Mouse (Mus musculus) fat pad, adult 2 months (tissue): ENCODE measurements around the gene Kif21a.

Source experiments
- DNase-seq: peaks from one replicate; pipeline ENCODE4 v3.0.0-alpha.2; 2011; ENCODE audit warnings: low read depth, low spot score; ENCODE audit errors: extremely low read depth

The Kif21a gene

DNA sequence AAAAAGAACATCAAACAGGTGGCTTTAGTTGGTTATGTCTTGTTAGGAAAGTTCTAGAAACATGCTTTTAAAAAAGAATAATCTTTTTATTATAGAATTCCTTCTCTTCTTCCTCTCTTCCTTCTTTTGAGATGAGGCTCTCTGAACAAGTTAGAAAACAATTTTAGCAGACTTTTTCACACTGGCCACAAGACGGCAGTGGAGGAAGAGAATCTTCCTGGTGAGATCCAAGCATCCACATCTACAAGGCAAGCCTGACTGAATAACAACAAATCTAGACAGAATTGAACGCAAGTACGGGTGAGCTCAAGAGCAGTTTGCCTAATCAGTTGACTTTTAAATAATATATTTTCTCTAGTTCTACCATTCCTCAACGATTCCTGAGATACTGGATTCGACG is 98.4 kb downstream of the Kif21a start:
- no peak for DNase-seq

DNA sequence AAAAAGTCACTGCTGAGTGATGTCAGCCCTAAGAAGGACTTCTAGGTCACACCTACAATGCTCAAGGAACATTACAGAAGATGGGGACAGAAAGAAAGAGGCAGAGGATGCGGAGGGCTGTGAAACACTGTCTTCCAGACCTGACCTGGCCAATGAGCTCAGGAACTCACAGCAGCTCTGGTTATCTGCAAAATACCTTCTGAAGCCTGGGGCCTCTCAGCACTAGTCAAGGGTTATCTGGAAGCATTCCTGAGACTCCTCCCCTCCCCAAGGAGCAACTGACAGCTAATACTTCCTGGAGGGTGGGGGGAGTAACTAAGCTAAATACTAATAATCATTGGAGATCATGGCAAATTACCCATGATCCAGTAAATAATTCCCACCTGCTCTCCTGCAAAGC is 111.3 kb downstream of the Kif21a start:
- no peak for DNase-seq

- DNase-seq = no peak
Observed at GRCm38 (mm10) chr15:90935579-90935978, 114.2 kb downstream of the Kif21a start.

GRCm38 (mm10) chr15:90931451-90931850 is 118.3 kb downstream of the Kif21a start:
- no peak for DNase-seq

- DNase-seq = no peak
Observed at GRCm38 (mm10) chr15:90929043-90929442, 120.7 kb downstream of the Kif21a start.

GRCm38 (mm10) chr15:90896480-90896879 is 153.3 kb downstream of the Kif21a start:
- DNase-seq = no peak

DNA sequence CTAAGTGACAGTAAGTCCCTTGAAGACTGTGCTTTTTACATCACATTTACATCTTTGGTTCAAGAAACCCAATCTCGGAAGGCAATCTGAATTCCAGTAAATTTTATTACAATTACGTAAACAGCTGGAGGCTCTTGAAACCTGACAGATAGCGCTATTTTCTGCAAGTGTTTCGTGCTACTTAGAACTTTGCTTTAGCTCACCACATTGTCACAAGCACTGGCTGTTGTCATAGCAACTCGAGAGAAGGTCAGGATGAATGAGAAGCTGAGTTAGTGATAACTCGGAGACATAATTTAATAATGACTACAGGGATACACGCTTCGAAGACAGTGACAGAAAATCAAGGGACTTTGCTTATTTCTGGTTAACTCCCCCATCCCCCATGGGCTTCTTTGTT is 162.3 kb downstream of the Kif21a start:
- DNase-seq = no peak
